8 mouse cellular contexts compared by ENCODE assay signal in genomic region chr6:119848696-119849347, GRCm38 (mm10). TPM values are rescaled to one million over a fixed set of nuclear protein-coding genes. Genes with fewer than 3 reads are reported as not detected.
DNase-seq lines count a peak whose midpoint lies in the region; ATAC-seq and TF ChIP-seq lines count a peak whose summit lies in the region.

No protein-coding gene starts in this region.

- peak overlapping the region; percentile 91 for H3K9ac ChIP-seq in kidney, embryonic 16.5 days (replicated peaks; ENCODE audit: low read length)
- H3K9ac ChIP-seq in hindbrain, postnatal 0 days (replicated peaks; ENCODE audit: low read length) = peak overlapping the region; percentile 98
- H3K9ac ChIP-seq in midbrain, postnatal 0 days (replicated peaks; ENCODE audit: low read length, poor library complexity, severe bottlenecking) = peak overlapping the region; percentile 90

- peak overlapping the region; percentile 89 for H3K4me2 ChIP-seq in kidney, embryonic 16.5 days (replicated peaks; ENCODE audit: low read depth, low read length)
- peak overlapping the region; percentile 71 for H3K4me2 ChIP-seq in hindbrain, postnatal 0 days (ENCODE audit: low read depth, low read length)
- peak overlapping the region; percentile 67 for H3K4me2 ChIP-seq in midbrain, postnatal 0 days (ENCODE audit: low read depth, low read length, poor library complexity, severe bottlenecking)

- DNase-seq in kidney, adult 11 months = no peak
- DNase-seq in brain, adult 2 months (ENCODE audit: low read depth, low spot score) = peak; percentile 89
- DNase-seq in hindbrain, postnatal 0 days (ENCODE audit: low spot score) = no peak
- DNase-seq in midbrain, postnatal 0 days (ENCODE audit: low spot score) = peak; percentile 9
- no peak for DNase-seq in adrenal gland, adult 18-20 months (ENCODE audit: low spot score in 2 of 2)
- DNase-seq in cerebellum, adult 9-11 months = no peak
- no peak for DNase-seq in cerebellum, postnatal 25 days

- WGBS in kidney, embryonic 16.5 days = 9% methylated on average over 13 of the region's 13 CpGs
- WGBS in hindbrain, postnatal 0 days = 15% methylated on average over 13 of the region's 13 CpGs
- 6% methylated on average over 13 of the region's 13 CpGs for WGBS in midbrain, postnatal 0 days

- H3K27ac ChIP-seq in kidney, embryonic 16.5 days (ENCODE audit: low read length) = peak overlapping the region; percentile 97
- H3K27ac ChIP-seq in hindbrain, postnatal 0 days = peak overlapping the region; percentile 97
- H3K27ac ChIP-seq in midbrain, postnatal 0 days (ENCODE audit: low read depth, low read length) = peak overlapping the region; percentile 97

- H3K4me1 ChIP-seq in kidney, embryonic 16.5 days (ENCODE audit: insufficient read depth, low read length) = peaks cover 17% of the 10 kb centered on the region
- peaks cover 11% of the 10 kb centered on the region; the same call in 1 of the 2 replicates for H3K4me1 ChIP-seq in hindbrain, postnatal 0 days (ENCODE audit: insufficient read depth, low read length)
- H3K4me1 ChIP-seq in midbrain, postnatal 0 days (ENCODE audit: insufficient read depth, low read length) = peaks cover 2% of the 10 kb centered on the region; the same call in 1 of the 2 replicates

- peak overlapping the region; percentile 90 for H3K4me3 ChIP-seq in kidney, embryonic 16.5 days (ENCODE audit: low read length)
- peak overlapping the region; percentile 99 for H3K4me3 ChIP-seq in hindbrain, postnatal 0 days (ENCODE audit: low read length)
- H3K4me3 ChIP-seq in midbrain, postnatal 0 days (ENCODE audit: low read depth, low read length) = peak overlapping the region; percentile 99

- no peaks in the 10 kb centered on the region for H3K9me3 ChIP-seq in kidney, embryonic 16.5 days (ENCODE audit: low read length)
- no peaks in the 10 kb centered on the region for H3K9me3 ChIP-seq in hindbrain, postnatal 0 days (ENCODE audit: low read length)
- no peaks in the 10 kb centered on the region for H3K9me3 ChIP-seq in midbrain, postnatal 0 days (ENCODE audit: low read length)

- H3K36me3 ChIP-seq in kidney, embryonic 16.5 days (ENCODE audit: insufficient read depth, low read length) = no peaks in the 10 kb centered on the region
- no peaks in the 10 kb centered on the region for H3K36me3 ChIP-seq in hindbrain, postnatal 0 days (ENCODE audit: insufficient read depth, low read length)
- no peaks in the 10 kb centered on the region for H3K36me3 ChIP-seq in midbrain, postnatal 0 days (ENCODE audit: insufficient read depth, low read length)

- TF ChIP-seq CTCF in hindbrain, postnatal 0 days (IDR thresholded peaks at IDR 0.05; ENCODE audit: low read depth) = no peak
- no peak for TF ChIP-seq CTCF in midbrain, postnatal 0 days (IDR thresholded peaks at IDR 0.05)

- peak; percentile 50 for ATAC-seq in kidney, embryonic 16.5 days (ENCODE audit: low FRiP score, low TSS enrichment)
- ATAC-seq in hindbrain, postnatal 0 days = no peak
- ATAC-seq in midbrain, postnatal 0 days (ENCODE audit: low FRiP score) = peak; percentile 38; the same call in 1 of the 2 replicates

- no peaks in the 10 kb centered on the region for H3K27me3 ChIP-seq in kidney, embryonic 16.5 days (ENCODE audit: insufficient read depth, low read length)
- no peaks in the 10 kb centered on the region for H3K27me3 ChIP-seq in hindbrain, postnatal 0 days (ENCODE audit: insufficient read depth, low read length)
- no peaks in the 10 kb centered on the region for H3K27me3 ChIP-seq in midbrain, postnatal 0 days (ENCODE audit: insufficient read depth, low read length)

RNA-seq across cellular contexts. Expression of gene Erc1, which starts 0.9 kb away (rescaled TPM):
- 15.0 and 18.0 TPM in 2 replicates for polyA plus RNA-seq in kidney, embryonic 16.5 days (2015; fragmentation: Nextera tagmentation; extraction: Ambion mirVana)
- total RNA-seq in hindbrain, postnatal 0 days (2014; rRNA removed) = 72.9 and 73.6 TPM in 2 replicates
- 50.5 and 51.4 TPM in 2 replicates for polyA plus RNA-seq in hindbrain, postnatal 0 days (2015; fragmentation: Nextera tagmentation; extraction: Ambion mirVana)
- total RNA-seq in midbrain, postnatal 0 days (2014; rRNA removed) = 90.0 and 102 TPM in 2 replicates
- 48.1 and 56.1 TPM in 2 replicates for polyA plus RNA-seq in midbrain, postnatal 0 days (2015; fragmentation: Nextera tagmentation; extraction: Ambion mirVana)
- total RNA-seq in adrenal gland, adult 18-20 months (2021) = 10 to 100 TPM; 18.0 to 18.7 TPM

RNA-seq across cellular contexts. Expression of gene Rad52, which starts 53.7 kb away (rescaled TPM):
- 26.3 and 27.9 TPM in 2 replicates for polyA plus RNA-seq in kidney, embryonic 16.5 days (2015; fragmentation: Nextera tagmentation; extraction: Ambion mirVana)
- 26.6 and 28.3 TPM in 2 replicates for total RNA-seq in hindbrain, postnatal 0 days (2014; rRNA removed)
- 16.9 and 17.6 TPM in 2 replicates for polyA plus RNA-seq in hindbrain, postnatal 0 days (2015; fragmentation: Nextera tagmentation; extraction: Ambion mirVana)
- 32.8 and 40.8 TPM in 2 replicates for total RNA-seq in midbrain, postnatal 0 days (2014; rRNA removed)
- 17.7 and 20.0 TPM in 2 replicates for polyA plus RNA-seq in midbrain, postnatal 0 days (2015; fragmentation: Nextera tagmentation; extraction: Ambion mirVana)
- 10 to 100 TPM; 15.3 to 16.7 TPM for total RNA-seq in adrenal gland, adult 18-20 months (2021)

Comparison
In these comparisons a context has a peak if more than half of its experiments do, and no peak if none do; other contexts are left out.
1. DNase-seq: peak in brain, adult 2 months (single experiment) and midbrain, postnatal 0 days (single experiment); none in kidney, adult 11 months (single experiment), hindbrain, postnatal 0 days (single experiment), adrenal gland, adult 18-20 months (0 of 2), cerebellum, adult 9-11 months (single experiment) and cerebellum, postnatal 25 days (0 of 2).
2. Peak in every context shown above with its lines, with median percentiles within 50 percentile points of each other: H3K27ac ChIP-seq, H3K4me2 ChIP-seq, H3K4me3 ChIP-seq and H3K9ac ChIP-seq.